Mouse (Mus musculus): Measurements from ENCODE around the gene Olfr657. TPM values are rescaled to one million over a fixed set of nuclear protein-coding genes. Genes with fewer than 3 reads are reported as not detected.
A peak's percentile ranks its signal among the peaks of the same experiment; 100 is the strongest.

Olfr657 gene
- polyA plus RNA-seq, 1 experiment from 2014 or later = not detected

DNA sequence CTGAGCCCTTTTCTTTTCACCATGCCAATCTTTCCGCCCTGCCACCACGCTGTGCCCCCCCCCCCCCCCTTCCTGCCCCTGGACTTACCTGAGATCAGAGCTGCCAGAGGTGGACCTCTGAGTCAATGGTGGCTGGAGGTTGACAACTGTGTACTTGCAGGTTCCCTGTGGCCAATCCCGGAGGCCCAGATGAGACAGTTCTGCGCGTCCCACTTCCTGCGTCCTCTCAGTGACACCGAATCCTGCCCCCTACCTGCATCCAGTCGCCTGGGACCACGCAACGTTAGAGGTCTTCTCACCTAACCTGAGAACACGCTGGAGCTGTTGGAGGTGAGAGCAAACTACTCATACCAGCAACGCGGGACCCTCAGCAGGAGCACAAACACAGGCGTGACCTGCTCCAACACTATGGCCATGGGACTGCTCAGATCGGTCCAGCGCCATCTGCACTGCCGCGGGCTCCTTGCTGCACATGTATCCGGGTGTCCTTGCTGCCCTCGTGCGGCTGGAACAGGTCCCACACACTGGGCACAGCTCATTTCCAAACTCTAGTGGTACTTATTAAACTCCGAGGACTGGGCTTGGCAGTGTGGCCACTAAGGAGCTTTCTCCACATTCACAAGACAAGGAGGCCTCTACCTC lies 22.4 kb downstream of the Olfr657 start, which contains the start of gene Olfr658:
Olfr658 (minus strand) TSS at position 465 of the 642 bp plus-strand sequence.
- Histone ChIP-seq H3K4me3 (ENCODE audit: low read length) (peak within 1 kb of the TSS; percentile 26), H3K36me3 (ENCODE audit: insufficient read depth, low read length) (no peaks in the 10 kb centered on the region), H3K9me3 (ENCODE audit: low read length) (no peaks in the 10 kb centered on the region), H3K27ac (ENCODE audit: low read length) (no peak within 1 kb of the TSS), H3K4me2 (replicated peaks; ENCODE audit: low read depth, low read length) (peak within 1 kb of the TSS; percentile 51), H3K9ac (replicated peaks; ENCODE audit: low read length) (no peak within 1 kb of the TSS), H3K4me1 (ENCODE audit: insufficient read depth, low read length) (no peaks in the 10 kb centered on the region), H3K27me3 (ENCODE audit: insufficient read depth, low read length) (no peaks in the 10 kb centered on the region)
- WGBS = 23% methylated on average over 22 of the region's 22 CpGs
- ATAC-seq (ENCODE audit: low FRiP score, low TSS enrichment) = peak; percentile 97

DNA sequence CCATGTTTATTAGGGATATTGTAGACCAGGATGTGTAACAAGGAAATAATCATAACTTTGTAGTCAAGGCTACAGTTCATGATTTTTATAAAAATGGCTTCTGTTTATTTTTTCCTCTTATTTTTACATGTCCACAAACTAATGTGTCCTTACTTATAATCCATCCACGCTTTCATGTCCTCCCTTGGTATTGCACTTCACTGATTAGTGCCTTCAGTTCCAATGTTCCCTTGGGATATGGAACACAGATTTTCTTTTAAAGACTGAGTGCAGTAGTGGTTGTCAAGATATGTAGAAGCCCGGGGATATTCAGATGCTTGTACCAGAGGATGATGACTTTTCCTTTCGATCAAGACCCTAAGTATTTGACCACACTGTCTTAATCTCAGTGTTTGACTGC lies 41.9 kb downstream of the Olfr657 start, which contains the start of gene Olfr659:
Olfr659 (plus strand) TSS at position 301 of the 400 bp plus-strand sequence.
- Histone ChIP-seq H3K4me2 (replicated peaks; ENCODE audit: low read depth, low read length) (no peak within 1 kb of the TSS), H3K36me3 (ENCODE audit: insufficient read depth, low read length) (no peaks in the 10 kb centered on the region), H3K27ac (ENCODE audit: low read length) (no peak within 1 kb of the TSS), H3K4me3 (ENCODE audit: low read length) (no peak within 1 kb of the TSS), H3K27me3 (ENCODE audit: insufficient read depth, low read length) (no peaks in the 10 kb centered on the region), H3K9me3 (ENCODE audit: low read length) (no peaks in the 10 kb centered on the region), H3K9ac (replicated peaks; ENCODE audit: low read length) (no peak within 1 kb of the TSS), H3K4me1 (ENCODE audit: insufficient read depth, low read length) (no peaks in the 10 kb centered on the region)
- no peak for ATAC-seq (ENCODE audit: low FRiP score, low TSS enrichment)
- WGBS = 84% methylated on average over 3 of the region's 3 CpGs

DNA sequence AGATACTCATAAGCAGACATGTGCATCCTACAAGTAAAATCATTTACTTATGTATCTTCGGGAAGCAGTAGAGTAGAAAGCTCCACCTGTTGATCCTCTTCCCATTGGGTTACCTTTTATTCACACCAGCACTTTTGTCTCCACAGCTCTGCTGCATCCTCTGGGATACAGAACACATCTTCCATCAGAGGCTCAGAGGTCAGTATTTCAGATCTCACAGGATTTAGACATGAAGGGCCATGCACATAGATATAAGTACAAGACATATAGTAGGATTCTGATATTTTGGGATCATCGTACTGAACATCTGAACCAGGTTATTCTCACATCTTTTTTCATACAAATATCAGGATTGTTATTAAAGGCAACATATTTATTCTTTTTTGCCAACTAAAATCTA lies 61.6 kb downstream of the Olfr657 start, which contains the start of gene Olfr661:
Olfr661 (plus strand) TSS at position 301 of the 400 bp plus-strand sequence.
- no peak for ATAC-seq (ENCODE audit: low FRiP score, low TSS enrichment)
- Histone ChIP-seq H3K27ac (ENCODE audit: low read length) (no peak within 1 kb of the TSS), H3K9ac (replicated peaks; ENCODE audit: low read length) (no peak within 1 kb of the TSS), H3K27me3 (ENCODE audit: insufficient read depth, low read length) (no peaks in the 10 kb centered on the region), H3K4me3 (ENCODE audit: low read length) (no peak within 1 kb of the TSS), H3K4me1 (ENCODE audit: insufficient read depth, low read length) (no peaks in the 10 kb centered on the region), H3K9me3 (ENCODE audit: low read length) (no peaks in the 10 kb centered on the region), H3K36me3 (ENCODE audit: insufficient read depth, low read length) (no peaks in the 10 kb centered on the region), H3K4me2 (replicated peaks; ENCODE audit: low read depth, low read length) (no peak within 1 kb of the TSS)
- 91% methylated on average over 2 of the region's 2 CpGs for WGBS

Other genes starting within 250 kb of the Olfr657 start
- gene Trim30c, start 224.0 kb upstream of the Olfr657 start, polyA plus RNA-seq (2015; fragmentation: Nextera tagmentation; extraction: Ambion mirVana) = 0.13 and 0.21 TPM in 2 replicates
- gene Trim30a, start 159.6 kb upstream of the Olfr657 start, polyA plus RNA-seq (2015; fragmentation: Nextera tagmentation; extraction: Ambion mirVana) = 1.2 and 1.5 TPM in 2 replicates
- gene Trim30d, start 116.9 kb upstream of the Olfr657 start, polyA plus RNA-seq (2015; fragmentation: Nextera tagmentation; extraction: Ambion mirVana) = 0.35 and 0.42 TPM in 2 replicates
- not detected in 2 replicates for gene Olfr651, start 74.7 kb upstream of the Olfr657 start, polyA plus RNA-seq (2015; fragmentation: Nextera tagmentation; extraction: Ambion mirVana)
- gene Olfr652, start 63.9 kb upstream of the Olfr657 start, polyA plus RNA-seq (2015; fragmentation: Nextera tagmentation; extraction: Ambion mirVana) = not detected in 2 replicates
- not detected in 2 replicates for gene Olfr653, start 47.5 kb upstream of the Olfr657 start, polyA plus RNA-seq (2015; fragmentation: Nextera tagmentation; extraction: Ambion mirVana)
- not detected in 2 replicates for gene Olfr654, start 37.8 kb upstream of the Olfr657 start, polyA plus RNA-seq (2015; fragmentation: Nextera tagmentation; extraction: Ambion mirVana)
- gene Olfr655, start 23.0 kb upstream of the Olfr657 start, polyA plus RNA-seq (2015; fragmentation: Nextera tagmentation; extraction: Ambion mirVana) = not detected in 2 replicates
- gene Olfr656, start 10.8 kb upstream of the Olfr657 start, polyA plus RNA-seq (2015; fragmentation: Nextera tagmentation; extraction: Ambion mirVana) = not detected in 2 replicates
- gene Olfr658, start 22.5 kb downstream of the Olfr657 start, polyA plus RNA-seq (2015; fragmentation: Nextera tagmentation; extraction: Ambion mirVana) = not detected in 2 replicates
- not detected in 2 replicates for gene Olfr659, start 42.0 kb downstream of the Olfr657 start, polyA plus RNA-seq (2015; fragmentation: Nextera tagmentation; extraction: Ambion mirVana)
- not detected in 2 replicates for gene Olfr661, start 61.7 kb downstream of the Olfr657 start, polyA plus RNA-seq (2015; fragmentation: Nextera tagmentation; extraction: Ambion mirVana)
- gene Usp17le, start 152.7 kb downstream of the Olfr657 start, polyA plus RNA-seq (2015; fragmentation: Nextera tagmentation; extraction: Ambion mirVana) = not detected in 2 replicates
- gene Usp17lb, start 217.8 kb downstream of the Olfr657 start, polyA plus RNA-seq (2015; fragmentation: Nextera tagmentation; extraction: Ambion mirVana) = not detected in 2 replicates
- not detected in 2 replicates for gene Usp17la, start 232.2 kb downstream of the Olfr657 start, polyA plus RNA-seq (2015; fragmentation: Nextera tagmentation; extraction: Ambion mirVana)

Data from kidney, embryonic 16.5 days (tissue).